Mouse (Mus musculus): ENCODE data around the gene Bicd2. TPM values are rescaled to one million over a fixed set of nuclear protein-coding genes. Genes with fewer than 3 reads are reported as not detected.

Bicd2 gene
- polyA plus RNA-seq, 1 experiment from 2014 or later = 36.7 TPM

- ATAC-seq (ENCODE audit: insufficient read depth) (no peak), DNase-seq (no peak)
- no peak overlapping the region for H3K27ac ChIP-seq (ENCODE audit: low read depth)
- no peak overlapping the region for H3K9ac ChIP-seq
- H3K27me3 ChIP-seq (ENCODE audit: insufficient read depth, low read length) = no peaks in the 10 kb centered on the region
- no peaks in the 10 kb centered on the region for H3K9me3 ChIP-seq (ENCODE audit: low read depth, low read length)
- no peak for TF ChIP-seq CTCF (IDR thresholded peaks at IDR 0.05; ENCODE audit: low read depth)
- WGBS = 84% methylated on average over 5 of the region's 5 CpGs
- H3K4me3 ChIP-seq (ENCODE audit: low read depth, low read length) = no peak overlapping the region
- H3K4me1 ChIP-seq (ENCODE audit: insufficient read depth) = no peaks in the 10 kb centered on the region
- no peaks in the 10 kb centered on the region for H3K36me3 ChIP-seq (ENCODE audit: insufficient read depth)
- no peak overlapping the region for H3K4me2 ChIP-seq
Measured at GRCm38 (mm10) chr13:49322739-49323138, 18.6 kb upstream of the Bicd2 start.

DNA sequence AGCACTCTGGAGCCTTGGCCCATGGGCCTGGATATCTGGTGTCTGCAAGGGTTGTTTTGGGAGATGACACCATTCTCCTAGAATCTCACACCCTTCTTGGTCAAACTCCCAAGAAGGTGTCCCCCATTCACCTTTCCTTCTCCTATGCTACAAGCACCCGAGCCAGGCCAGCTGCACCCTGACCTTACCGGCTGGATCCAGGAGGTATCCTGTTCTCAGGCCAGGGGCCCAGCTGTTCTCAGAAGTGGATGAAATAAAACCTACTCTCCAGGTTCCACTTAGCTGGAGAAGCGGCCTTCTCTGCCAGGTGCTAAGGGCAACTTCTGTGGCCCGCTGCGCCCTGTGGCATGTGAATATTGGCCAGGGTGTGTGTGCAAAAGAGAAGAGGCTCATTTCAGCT is 16.5 kb upstream of the Bicd2 start:
- no peak overlapping the region for H3K27ac ChIP-seq (ENCODE audit: low read depth)
- ATAC-seq (ENCODE audit: insufficient read depth) = no peak

GRCm38 (mm10) chr13:49326246-49327206 is 14.9 kb upstream of the Bicd2 start:
- Histone ChIP-seq H3K4me2 (no peak overlapping the region), H3K27me3 (ENCODE audit: insufficient read depth, low read length) (no peaks in the 10 kb centered on the region), H3K27ac (ENCODE audit: low read depth) (no peak overlapping the region), H3K4me3 (ENCODE audit: low read depth, low read length) (no peak overlapping the region), H3K4me1 (ENCODE audit: insufficient read depth) (no peaks in the 10 kb centered on the region), H3K9me3 (ENCODE audit: low read depth, low read length) (no peaks in the 10 kb centered on the region), H3K36me3 (ENCODE audit: insufficient read depth) (no peaks in the 10 kb centered on the region), H3K9ac (no peak overlapping the region)
- 57% methylated on average over 6 of the region's 6 CpGs for WGBS
- peak; percentile 74 for DNase-seq
- ATAC-seq (ENCODE audit: insufficient read depth) = no peak
- TF ChIP-seq CTCF (IDR thresholded peaks at IDR 0.05; ENCODE audit: low read depth) = peak; percentile 75

More for the DNA sequence above, 16.5 kb upstream of the Bicd2 start:
- no peaks in the 10 kb centered on the region for H3K27me3 ChIP-seq (ENCODE audit: insufficient read depth, low read length)
- H3K36me3 ChIP-seq (ENCODE audit: insufficient read depth) = no peaks in the 10 kb centered on the region
- 81% methylated on average over 5 of the region's 5 CpGs for WGBS
- H3K4me1 ChIP-seq (ENCODE audit: insufficient read depth) = no peaks in the 10 kb centered on the region
- no peak overlapping the region for H3K9ac ChIP-seq
- H3K4me3 ChIP-seq (ENCODE audit: low read depth, low read length) = no peak overlapping the region
- no peak overlapping the region for H3K4me2 ChIP-seq
- TF ChIP-seq CTCF (IDR thresholded peaks at IDR 0.05; ENCODE audit: low read depth) = no peak
- no peaks in the 10 kb centered on the region for H3K9me3 ChIP-seq (ENCODE audit: low read depth, low read length)
- DNase-seq = no peak

GRCm38 (mm10) chr13:49328101-49328500 is 13.3 kb upstream of the Bicd2 start:
- H3K9me3 ChIP-seq (ENCODE audit: low read depth, low read length) = no peaks in the 10 kb centered on the region
- H3K4me1 ChIP-seq (ENCODE audit: insufficient read depth) = no peaks in the 10 kb centered on the region
- no peak overlapping the region for H3K4me2 ChIP-seq
- TF ChIP-seq CTCF (IDR thresholded peaks at IDR 0.05; ENCODE audit: low read depth) = no peak
- no peak overlapping the region for H3K9ac ChIP-seq
- H3K27ac ChIP-seq (ENCODE audit: low read depth) = no peak overlapping the region
- no peak overlapping the region for H3K4me3 ChIP-seq (ENCODE audit: low read depth, low read length)
- H3K27me3 ChIP-seq (ENCODE audit: insufficient read depth, low read length) = no peaks in the 10 kb centered on the region
- no peak for ATAC-seq (ENCODE audit: insufficient read depth)
- H3K36me3 ChIP-seq (ENCODE audit: insufficient read depth) = no peaks in the 10 kb centered on the region
- no peak for DNase-seq
- WGBS = 70% methylated on average over 4 of the region's 4 CpGs

DNA sequence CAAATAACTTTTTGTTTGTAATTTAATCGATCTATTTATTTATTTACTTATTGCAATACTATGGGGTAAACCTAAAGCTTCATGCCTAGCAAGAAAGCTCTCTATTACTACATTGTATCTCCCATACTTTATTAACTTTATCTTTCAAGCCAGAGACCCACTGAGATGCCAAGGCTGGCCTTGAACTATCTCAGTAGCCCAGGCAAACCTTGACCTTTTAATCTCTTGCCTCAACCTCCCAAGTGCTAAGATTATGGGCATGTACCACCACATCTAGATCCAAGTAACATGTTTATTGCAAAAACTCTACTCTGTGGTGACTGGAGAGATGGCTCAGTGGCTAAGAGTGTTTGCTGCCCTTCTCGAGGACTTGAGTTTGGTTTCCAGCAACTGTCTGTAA is 8.1 kb upstream of the Bicd2 start:
- Histone ChIP-seq H3K27ac (ENCODE audit: low read depth) (no peak overlapping the region), H3K4me2 (no peak overlapping the region), H3K9me3 (ENCODE audit: low read depth, low read length) (no peaks in the 10 kb centered on the region), H3K4me1 (ENCODE audit: insufficient read depth) (no peaks in the 10 kb centered on the region), H3K9ac (no peak overlapping the region), H3K4me3 (ENCODE audit: low read depth, low read length) (no peak overlapping the region), H3K36me3 (ENCODE audit: insufficient read depth) (no peaks in the 10 kb centered on the region), H3K27me3 (ENCODE audit: insufficient read depth, low read length) (no peaks in the 10 kb centered on the region)
- WGBS = 62% methylated on average over 2 of the region's 2 CpGs
- ATAC-seq (ENCODE audit: insufficient read depth) (no peak), DNase-seq (no peak)
- no peak for TF ChIP-seq CTCF (IDR thresholded peaks at IDR 0.05; ENCODE audit: low read depth)

GRCm38 (mm10) chr13:49335077-49335982 is 6.1 kb upstream of the Bicd2 start:
- Histone ChIP-seq H3K9me3 (ENCODE audit: low read depth, low read length) (no peaks in the 10 kb centered on the region), H3K4me2 (no peak overlapping the region), H3K36me3 (ENCODE audit: insufficient read depth) (no peaks in the 10 kb centered on the region), H3K27me3 (ENCODE audit: insufficient read depth, low read length) (no peaks in the 10 kb centered on the region), H3K4me3 (ENCODE audit: low read depth, low read length) (no peak overlapping the region), H3K4me1 (ENCODE audit: insufficient read depth) (no peaks in the 10 kb centered on the region), H3K27ac (ENCODE audit: low read depth) (no peak overlapping the region), H3K9ac (no peak overlapping the region)
- DNase-seq (no peak), ATAC-seq (ENCODE audit: insufficient read depth) (no peak)
- 77% methylated on average over 12 of the region's 12 CpGs for WGBS
- no peak for TF ChIP-seq CTCF (IDR thresholded peaks at IDR 0.05; ENCODE audit: low read depth)

Data from lung, embryonic 14.5 days (tissue).